Mouse (Mus musculus) E14TG2a.4 (cell line): Measurements from ENCODE around the gene Cep295nl.

Experiments used
- CTCF ChIP-seq: conservative IDR thresholded peaks from 2 replicates; pipeline ENCODE4 v1.5.1; 2014; ENCODE audit warnings: low read length
- NANOG ChIP-seq: IDR thresholded peaks from 2 replicates; pipeline ENCODE4 v1.6.1; 2014; ENCODE audit warnings: borderline replicate concordance, low read length, mixed read lengths
- POU5F1 ChIP-seq: IDR thresholded peaks from 2 replicates; pipeline ENCODE4 v1.6.1; 2014; ENCODE audit warnings: low read length, borderline replicate concordance

GRCm38 (mm10) chr11:118312132-118312723 is 30.1 kb downstream of the Cep295nl start:
- TF ChIP-seq CTCF = no peak
- TF ChIP-seq NANOG = no peak
- no peak for TF ChIP-seq POU5F1
